Mouse (Mus musculus) MEL (cell line): ENCODE data around the gene Mcoln3. TPM values are rescaled to one million over a fixed set of nuclear protein-coding genes. Genes with fewer than 3 reads are reported as not detected.

Source experiments
- DNase-seq: peaks from one replicate; pipeline ENCODE4 v3.0.0; 2011; ENCODE audit warnings: low read depth, low spot score
- H3K27ac ChIP-seq: 2 replicates; pipeline ENCODE4 v1.5.1; 2012; ENCODE audit warnings: low read depth, mild to moderate bottlenecking, control low read depth, low read length, moderate library complexity; ENCODE audit not compliant: control insufficient read depth
- H3K27me3 ChIP-seq, 2 experiments: fragments of 150-350 bp in 1 of 2; sonication (generic) in 1 of 2; 2 replicates each; pipeline ENCODE4 v1.6.1; 2012; ENCODE audit warnings: low read length in 2 of 2, mild to moderate bottlenecking in 2 of 2, improper control_type of control experiment in 1 of 2, moderate library complexity in 1 of 2; ENCODE audit not compliant: insufficient read depth in 2 of 2, control insufficient read depth in 1 of 2
- H3K36me3 ChIP-seq, 2 experiments: 2 replicates each; pipeline ENCODE4 v1.6.1; 2012 to 2014; ENCODE audit warnings: low read length in 2 of 2, improper control_type of control experiment in 1 of 2, inconsistent platforms in 1 of 2, mild to moderate bottlenecking in 1 of 2; ENCODE audit not compliant: insufficient read depth in 2 of 2, control insufficient read depth in 1 of 2
- H3K4me1 ChIP-seq, 2 experiments: fragments of 150-350 bp in 1 of 2; sonication (generic) in 1 of 2; 2 replicates each; pipeline ENCODE4 v1.6.1; 2012; ENCODE audit warnings: low read length in 2 of 2, improper control_type of control experiment in 1 of 2, mild to moderate bottlenecking in 1 of 2; ENCODE audit not compliant: insufficient read depth in 2 of 2, control insufficient read depth in 1 of 2
- H3K4me3 ChIP-seq, 2 experiments: fragments of 150-350 bp in 1 of 2; sonication (generic) in 1 of 2; 2 replicates each; pipeline ENCODE4 v1.5.1; 2012; ENCODE audit warnings: low read depth in 2 of 2, low read length in 2 of 2, mild to moderate bottlenecking in 2 of 2, moderate library complexity in 2 of 2, control low read depth in 1 of 2, improper control_type of control experiment in 1 of 2; ENCODE audit not compliant: control insufficient read depth in 1 of 2, insufficient read depth in 1 of 2
- H3K79me2 ChIP-seq: 2 replicates; pipeline ENCODE4 v1.6.1; 2012; ENCODE audit warnings: mild to moderate bottlenecking, low read length, moderate library complexity; ENCODE audit not compliant: control insufficient read depth, poor library complexity, insufficient read depth
- H3K9ac ChIP-seq: 2 replicates; pipeline ENCODE4 v1.6.1; 2012; ENCODE audit warnings: low read depth, mild to moderate bottlenecking, control low read depth, low read length, moderate library complexity; ENCODE audit not compliant: control insufficient read depth, poor library complexity, severe bottlenecking
- H3K9me3 ChIP-seq: fragments of 150-350 bp; sonication (generic); replicated peaks from 2 replicates; pipeline ENCODE4 v1.6.1; 2012; ENCODE audit warnings: mild to moderate bottlenecking, low read length, improper control_type of control experiment, moderate library complexity; ENCODE audit not compliant: insufficient read depth
- CTCF ChIP-seq, 3 experiments: IDR thresholded peaks in 2 of 3; conservative IDR thresholded peaks in 1 of 3; 2 replicates each; pipeline ENCODE4 v1.5.1; 2011 to 2012; ENCODE audit warnings: low read length in 3 of 3, low read depth in 2 of 3, mild to moderate bottlenecking in 2 of 3, improper control_type of control experiment in 1 of 3, inconsistent platforms in 1 of 3, mixed read lengths in 1 of 3, moderate library complexity in 1 of 3; ENCODE audit not compliant: control insufficient read depth in 1 of 3, insufficient read depth in 1 of 3, poor library complexity in 1 of 3, severe bottlenecking in 1 of 3
- ELF1 ChIP-seq: IDR thresholded peaks from 2 replicates; pipeline ENCODE4 v1.6.1; 2014; ENCODE audit warnings: low read depth, mild to moderate bottlenecking, inconsistent platforms, low read length, improper control_type of control experiment, moderate library complexity
- NELFE ChIP-seq: IDR thresholded peaks from 2 replicates; pipeline ENCODE4 v1.6.1; 2011; ENCODE audit warnings: low read depth, low read length, improper control_type of control experiment
- polyA plus RNA-seq, 2 experiments: library from polyadenylated mRNA; stranded (reverse) in 1 of 2; unstranded in 1 of 2; fragments of >175 nt in 1 of 2; fragments of >200 nt in 1 of 2; gene quantifications; 2 replicates each; pipeline versions ENCODE4 v1.2.1 to v1.2.4; 2012; ENCODE audit warnings: low replicate concordance in 2 of 2, low read depth in 1 of 2; ENCODE audit not compliant: insufficient read length in 2 of 2, insufficient read depth in 1 of 2, missing spikeins in 1 of 2
- total RNA-seq: library from RNA; depleted of rRNA; stranded (reverse); fragments of 300-350 nt; gene quantifications from 2 replicates; pipeline ENCODE4 v1.2.3, GENCODE M21; 2012; rRNA removed

The Mcoln3 gene
- total and polyA plus RNA-seq, 3 experiments: not detected

DNA sequence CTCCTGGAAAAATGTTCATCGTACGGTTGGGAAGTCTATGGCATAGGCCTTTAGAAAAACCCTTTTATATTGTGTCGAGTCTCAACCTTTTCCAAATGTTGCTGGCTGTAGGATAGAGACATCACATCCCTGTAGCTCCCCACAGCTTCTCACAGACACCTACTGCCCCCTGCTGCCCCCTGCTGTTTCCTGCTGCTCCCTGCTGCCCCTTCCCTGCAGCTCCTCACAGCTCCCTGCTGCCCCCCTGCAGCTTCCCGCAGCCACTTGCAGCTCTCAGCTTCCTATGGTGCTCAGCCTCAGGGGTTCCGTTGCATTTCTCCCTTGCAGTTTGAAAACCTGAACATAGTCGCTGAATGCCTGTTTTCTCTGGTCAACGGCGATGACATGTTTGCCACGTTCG lies 72.7 kb downstream of the Mcoln3 start:
- TF ChIP-seq ELF1: no peak
- no peak for TF ChIP-seq NELFE
- TF ChIP-seq CTCF (IDR thresholded peaks at IDR 0.05 in 2 of 3, conservative IDR thresholded peaks at IDR 0.05 in 1 of 3; ENCODE audit: control insufficient read depth in 1 of 3, insufficient read depth in 1 of 3, low read depth in 2 of 3, low read length in 3 of 3, poor library complexity in 1 of 3, severe bottlenecking in 1 of 3): peak in 2 of 3 experiments; percentile 43; a peak in 5 of 6 replicates
- no peaks in the 10 kb centered on the region for H3K36me3 ChIP-seq
- DNase-seq: peak; percentile 14

More for the DNA sequence above, 72.7 kb downstream of the Mcoln3 start:
- Histone ChIP-seq H3K4me3 (no peak overlapping the region), H3K27ac (no peak overlapping the region), H3K79me2 (no peaks in the 10 kb centered on the region), H3K27me3 (peaks cover 0 to 4% of the 10 kb centered on the region in 2 experiments; a peak in 2 of 4 replicates), H3K4me1 (no peaks in the 10 kb centered on the region), H3K9me3 (no peaks in the 10 kb centered on the region), H3K9ac (no peak overlapping the region)

Other genes with a start within 250 kb of the Mcoln3 start
- gene Bcl10, start 194.6 kb upstream of the Mcoln3 start, total RNA-seq: 25.0 and 28.0 TPM in 2 replicates
- 10 to 100 TPM in 1 of 2 experiments, not detected in 1; 30.4 TPM for gene Bcl10, start 194.6 kb upstream of the Mcoln3 start, polyA plus RNA-seq
- gene 2410004B18Rik, start 179.4 kb upstream of the Mcoln3 start, total RNA-seq: 32.1 and 32.3 TPM in 2 replicates
- 10 to 100 TPM in 1 of 2 experiments, not detected in 1; 42.3 TPM for gene 2410004B18Rik, start 179.4 kb upstream of the Mcoln3 start, polyA plus RNA-seq
- 24.1 and 25.4 TPM in 2 replicates for gene Syde2, start 129.6 kb upstream of the Mcoln3 start, total RNA-seq
- 10 to 100 TPM in 1 of 2 experiments, not detected in 1; 12.4 TPM for gene Syde2, start 129.6 kb upstream of the Mcoln3 start, polyA plus RNA-seq
- not detected in 2 replicates for gene Wdr63, start 9.3 kb upstream of the Mcoln3 start, total RNA-seq
- gene Wdr63, start 9.3 kb upstream of the Mcoln3 start, polyA plus RNA-seq: not detected
- 0.42 and 0.65 TPM in 2 replicates for gene Mcoln2, start 32.4 kb downstream of the Mcoln3 start, total RNA-seq
- under 1 TPM in 1 of 2 experiments, not detected in 1; 0.10 TPM for gene Mcoln2, start 32.4 kb downstream of the Mcoln3 start, polyA plus RNA-seq
- gene Lpar3, start 103.5 kb downstream of the Mcoln3 start, total RNA-seq: not detected in 2 replicates
- not detected for gene Lpar3, start 103.5 kb downstream of the Mcoln3 start, polyA plus RNA-seq